Mouse (Mus musculus): ENCODE data around the gene Lyl1.
A peak's percentile ranks its signal among the peaks of the same experiment; 100 is the strongest.

Lyl1 gene

DNA sequence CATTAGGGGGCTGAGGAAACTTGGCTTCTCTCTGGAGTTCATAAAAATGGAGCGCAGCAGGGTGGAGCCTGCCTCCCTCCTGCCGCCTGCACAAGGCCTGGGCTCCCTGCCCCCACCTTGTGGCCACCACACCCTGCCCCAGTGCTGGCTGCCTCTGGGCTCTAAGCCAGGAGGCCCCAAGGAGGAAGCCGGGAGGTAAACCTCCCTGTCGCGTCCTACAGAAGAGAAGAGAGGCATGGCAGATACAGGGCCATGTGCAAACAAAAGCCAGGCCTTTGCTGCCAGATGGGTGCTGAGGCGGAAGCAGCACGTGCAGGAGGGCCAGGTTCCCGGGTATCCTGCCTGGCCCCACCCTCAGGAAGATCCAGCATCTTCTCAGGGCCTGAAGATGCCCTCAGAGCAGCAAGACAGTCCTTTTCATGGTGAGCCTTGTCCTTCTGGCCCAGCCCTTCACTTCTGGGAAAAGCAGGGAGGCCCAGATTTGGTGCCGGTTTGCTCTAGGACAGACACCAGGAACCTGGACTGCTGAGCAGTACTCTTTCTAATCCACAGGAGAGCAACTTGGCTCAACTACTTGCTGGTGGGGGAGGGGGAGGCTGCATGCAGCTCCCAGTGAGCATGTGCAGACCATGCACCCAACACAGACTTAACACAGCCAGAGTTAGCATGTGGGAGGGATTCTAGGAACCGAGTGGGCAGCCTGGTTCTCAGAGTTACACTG, 21.8 kb downstream of the Lyl1 start, which contains the start of gene G430095P16Rik:
TSS of gene G430095P16Rik (plus strand) at position 158 of the 721 bp plus-strand sequence.
- peak; percentile 77 to 90 for DNase-seq

DNA sequence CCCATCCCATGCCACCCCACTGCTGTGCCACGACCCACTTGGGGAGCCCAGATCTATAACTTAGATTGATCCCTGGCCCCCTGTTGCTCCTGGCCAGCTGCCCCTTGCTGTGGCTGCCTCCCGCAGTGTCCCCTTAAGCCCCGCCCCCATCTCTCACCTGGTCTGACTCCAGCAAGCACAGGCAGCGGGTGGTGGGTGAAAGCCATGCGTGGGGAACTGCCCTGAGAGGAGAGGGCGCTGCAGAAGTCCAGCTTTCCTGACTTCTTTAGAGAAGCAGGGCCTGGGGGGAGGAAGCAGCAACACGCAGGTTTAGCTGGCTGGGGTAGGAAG, 22.3 kb downstream of the Lyl1 start:
- peak; percentile 62 to 79 for DNase-seq

DNA sequence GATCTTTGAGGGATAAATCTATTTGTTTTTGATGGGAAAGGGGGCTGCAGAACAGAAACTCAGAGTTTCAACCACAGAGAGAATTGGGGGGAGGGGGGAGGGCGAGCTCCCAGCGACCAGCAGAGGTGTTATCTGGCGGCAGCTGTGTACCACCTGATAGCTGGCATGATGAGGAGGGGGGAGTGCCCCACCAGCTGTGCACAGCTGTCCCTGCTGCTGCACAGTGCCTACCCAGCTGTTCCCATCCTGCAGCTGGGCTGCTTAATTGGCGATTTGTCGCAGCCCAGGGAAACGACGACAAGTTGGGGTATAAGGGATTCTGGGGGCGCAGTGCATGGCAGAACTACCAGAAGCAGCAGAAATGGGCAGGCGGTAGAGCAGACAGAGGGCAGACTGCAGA, 23.4 kb downstream of the Lyl1 start:
- DNase-seq, result no peak

DNA sequence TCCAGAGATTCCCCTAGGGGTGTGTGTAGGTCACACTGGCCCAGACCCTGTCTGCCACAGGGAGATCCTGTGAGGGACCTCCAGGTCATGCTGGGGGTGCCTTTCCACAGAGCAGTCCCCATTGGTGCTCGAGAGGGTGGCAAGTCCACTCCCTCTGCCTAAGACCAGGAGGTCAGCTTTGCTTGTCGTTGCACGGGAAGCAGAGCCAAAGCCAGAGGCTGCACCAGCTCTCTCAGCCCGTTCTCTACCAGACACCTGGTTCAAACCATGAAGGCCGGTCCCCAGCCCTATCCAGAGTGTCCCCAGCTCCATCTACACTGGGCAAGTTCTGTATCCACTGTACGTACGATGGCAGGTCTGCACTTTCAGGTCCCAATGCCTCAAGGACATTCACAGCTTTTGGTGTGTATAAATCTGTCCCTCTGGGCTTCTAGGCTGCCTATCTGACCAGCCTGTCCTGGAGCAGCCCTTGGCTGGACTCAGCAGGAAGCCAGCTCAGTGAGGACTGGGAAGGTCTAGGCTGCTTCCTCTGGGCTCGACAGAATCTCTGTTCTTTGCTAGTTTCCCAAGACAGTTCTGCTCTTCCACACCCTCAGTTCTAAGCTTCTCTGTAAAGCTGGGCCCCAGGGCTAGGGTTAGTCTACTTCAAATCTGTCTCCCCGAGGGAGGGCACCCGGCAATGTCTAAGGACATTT, 24.1 kb downstream of the Lyl1 start:
- DNase-seq, result no peak

DNA sequence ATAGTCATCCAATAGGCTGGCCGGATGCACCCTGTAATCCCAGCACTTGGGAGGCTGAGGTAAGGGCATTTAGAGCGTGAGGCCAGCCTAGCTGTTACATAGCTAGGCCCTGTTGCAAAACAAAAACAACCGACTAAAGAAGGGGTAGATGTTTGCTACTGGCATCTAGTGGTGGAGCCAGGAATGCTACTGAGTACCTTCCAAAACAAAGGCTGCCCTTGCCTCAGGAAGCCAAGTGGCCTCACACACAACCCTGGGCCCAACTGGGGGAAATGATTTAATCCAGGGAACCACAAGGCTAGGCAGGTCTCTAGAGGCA, 24.6 kb downstream of the Lyl1 start:
- peak; percentile 68 to 69 for DNase-seq

DNA sequence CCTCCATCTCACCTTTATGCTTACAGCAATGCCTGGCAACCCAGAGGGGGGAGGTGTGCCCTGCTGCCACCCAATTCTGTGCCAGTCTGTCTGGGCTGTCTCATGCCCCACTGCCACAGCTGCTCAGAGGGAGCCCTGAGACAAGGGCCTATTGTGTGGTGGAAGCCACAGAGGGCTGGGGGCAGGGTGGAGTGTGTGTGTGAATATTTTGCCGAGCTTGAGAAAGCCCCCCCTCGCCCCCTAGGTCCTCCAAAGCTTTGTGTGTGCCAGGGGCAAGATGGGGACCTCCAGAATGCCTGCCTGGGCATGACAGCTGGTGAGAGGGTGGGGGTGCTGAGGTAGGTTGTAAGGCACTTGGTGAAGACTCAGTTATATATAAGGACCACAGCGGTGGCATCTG, 27.2 kb downstream of the Lyl1 start:
- no peak for DNase-seq

DNA sequence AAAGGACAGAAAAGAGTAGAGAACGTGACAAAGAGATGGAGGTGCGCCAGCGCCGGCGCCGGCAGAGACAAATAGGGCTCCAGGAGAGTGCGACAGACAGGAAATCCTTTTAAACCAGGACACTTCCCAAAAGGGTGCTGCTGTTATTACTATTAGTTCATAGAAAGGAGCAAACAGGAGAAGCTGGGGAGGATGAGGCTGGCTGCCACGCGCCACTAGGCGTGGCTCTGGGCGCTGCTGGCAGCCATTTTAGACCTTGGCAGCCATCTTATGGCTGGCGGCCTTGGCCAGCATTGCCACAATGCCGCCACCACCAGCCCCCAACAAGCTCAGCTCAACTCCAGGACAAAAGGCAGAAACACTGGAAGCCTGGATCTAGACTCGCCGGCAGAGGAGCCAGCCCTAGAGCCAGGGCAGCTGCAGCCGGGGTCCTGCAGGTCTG, 28.7 kb downstream of the Lyl1 start:
- peak; percentile 59 to 76 for DNase-seq

DNA sequence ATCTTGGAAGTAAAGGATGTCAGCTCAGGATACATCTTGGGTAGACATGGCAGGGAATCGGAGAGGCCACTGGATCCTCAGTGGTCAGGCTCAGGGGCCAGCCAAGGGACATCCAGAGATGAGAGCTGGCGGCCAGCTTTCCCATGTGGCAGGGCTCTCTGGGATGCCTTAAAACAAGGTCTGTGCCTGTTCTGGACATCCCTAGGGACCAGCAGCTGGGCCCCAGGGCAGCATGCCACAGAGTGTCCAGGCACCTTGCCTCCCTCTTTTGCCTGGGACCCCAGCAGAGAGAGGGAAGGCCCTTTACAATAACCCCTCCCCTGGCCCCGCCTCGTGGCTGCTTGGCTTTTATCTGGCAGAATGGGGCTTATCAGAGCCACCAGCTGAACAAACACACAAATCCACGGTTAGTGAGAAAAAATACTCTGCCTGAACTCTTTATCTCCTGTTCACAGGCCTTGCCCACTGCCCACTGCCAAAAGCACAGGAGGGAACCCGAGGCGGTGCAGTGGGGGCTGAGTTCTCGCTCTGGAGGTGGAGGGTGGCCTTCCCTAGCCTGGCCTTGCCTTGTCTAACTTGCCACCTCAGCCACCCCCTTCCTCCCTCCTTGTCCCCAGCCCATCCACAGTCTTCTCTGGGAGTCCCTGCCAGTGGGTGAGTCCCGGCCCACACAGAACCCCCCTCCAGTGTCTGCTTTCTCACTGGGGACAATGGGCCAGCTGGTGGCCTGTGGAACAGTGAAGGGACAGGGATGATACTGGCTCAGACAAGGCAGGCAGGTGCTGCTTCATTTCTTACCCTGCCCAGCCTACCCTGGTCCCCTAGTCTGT, 29.5 kb downstream of the Lyl1 start:
- DNase-seq, result no peak

DNA sequence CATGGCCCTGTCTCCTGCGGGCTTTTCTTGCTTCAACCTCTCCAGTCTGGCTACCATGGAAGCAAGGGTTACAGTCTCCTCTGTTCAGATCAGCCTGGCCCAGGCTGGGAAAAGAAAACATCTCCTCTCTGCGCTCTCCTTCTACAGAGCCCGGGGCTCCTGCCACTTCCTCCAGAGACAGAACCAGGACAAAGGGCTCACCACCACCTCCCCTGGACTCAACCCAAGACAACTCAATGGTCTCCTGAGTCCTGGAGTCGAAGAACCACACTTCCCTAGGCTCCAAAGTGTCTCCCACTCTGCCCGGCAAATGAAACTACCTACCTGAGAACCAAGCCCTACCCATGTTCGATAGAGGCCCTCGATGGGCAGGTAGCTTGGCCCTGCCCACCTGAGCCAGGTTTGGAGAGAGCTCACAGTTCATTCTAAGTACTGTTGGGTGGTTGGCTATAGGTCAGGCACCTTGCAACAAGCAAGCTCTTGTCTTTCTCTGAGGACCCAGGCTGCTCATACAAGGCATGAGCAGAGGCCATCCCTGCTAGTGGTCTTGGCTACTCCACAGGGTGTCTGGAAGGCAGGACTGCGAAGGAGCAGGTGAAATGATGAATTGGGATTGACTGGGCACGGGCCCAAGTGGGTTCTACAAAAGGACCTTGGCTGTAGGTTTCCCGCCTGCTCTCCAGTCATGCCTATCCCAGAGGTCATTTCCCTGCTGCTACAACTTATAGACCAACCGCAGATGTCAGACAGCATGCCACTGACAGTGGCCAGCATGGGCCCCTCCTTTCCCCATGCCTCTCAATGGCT, 30.3 kb downstream of the Lyl1 start:
- DNase-seq, result no peak

DNA sequence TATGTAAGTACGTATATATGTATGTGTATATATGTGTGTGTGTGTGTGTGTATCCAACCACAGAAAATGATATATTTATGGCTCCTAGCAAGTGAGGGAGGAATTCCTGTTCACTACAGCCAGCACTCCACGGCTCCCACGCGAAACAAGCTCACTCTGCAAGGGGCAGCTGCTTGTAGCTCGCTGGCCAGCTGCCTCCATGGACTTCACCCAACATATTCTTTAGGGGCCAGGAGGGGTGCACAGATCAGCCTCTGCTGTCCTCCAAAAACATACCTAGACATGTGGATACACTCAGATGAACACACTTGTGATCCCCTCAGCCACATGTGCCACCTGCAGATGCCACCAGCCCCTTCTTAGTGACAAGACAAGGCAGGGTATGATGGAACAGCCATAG, 31.3 kb downstream of the Lyl1 start:
- no peak for DNase-seq

DNA sequence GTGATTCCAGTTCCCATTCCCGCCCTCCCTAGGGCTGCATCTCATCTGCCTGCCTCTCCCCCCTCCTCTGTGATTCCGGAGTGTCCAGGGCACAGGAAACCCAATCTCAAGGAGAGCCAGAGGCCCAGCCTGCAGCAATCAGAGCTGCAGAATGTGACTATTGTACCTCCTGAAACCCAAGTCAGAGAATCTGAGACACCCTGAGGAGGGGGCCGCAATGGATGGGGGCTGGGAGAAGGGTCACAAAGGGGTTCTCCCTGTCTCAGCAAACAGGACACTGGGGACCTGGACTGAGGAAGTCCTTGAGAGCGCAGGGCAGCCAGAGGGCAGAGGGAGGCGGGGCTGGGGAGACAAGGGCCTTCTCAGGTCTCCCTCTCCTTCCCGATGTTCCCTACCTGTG, 31.7 kb downstream of the Lyl1 start:
- DNase-seq, result peak in 1 of 2 experiments; percentile 39

DNA sequence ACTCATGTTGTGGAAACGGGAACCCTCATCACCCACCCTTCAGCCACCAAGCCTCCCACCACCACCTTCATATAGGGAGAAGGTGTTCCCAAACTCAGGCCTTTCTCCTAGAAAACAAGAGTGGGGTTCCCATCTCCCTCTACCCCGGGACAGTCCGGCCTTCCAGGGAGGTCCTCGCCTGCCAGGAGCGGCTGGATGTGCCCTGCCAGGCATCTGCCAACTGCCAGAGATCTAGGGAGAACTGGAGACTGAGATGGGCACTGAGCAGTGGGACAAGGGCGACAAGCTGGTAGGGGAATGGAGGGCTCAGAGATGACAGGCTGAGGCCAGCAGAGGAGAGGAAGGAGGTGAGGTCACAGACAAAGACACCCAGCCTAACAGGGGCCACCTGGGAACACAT, 32.7 kb downstream of the Lyl1 start:
- no peak for DNase-seq

DNA sequence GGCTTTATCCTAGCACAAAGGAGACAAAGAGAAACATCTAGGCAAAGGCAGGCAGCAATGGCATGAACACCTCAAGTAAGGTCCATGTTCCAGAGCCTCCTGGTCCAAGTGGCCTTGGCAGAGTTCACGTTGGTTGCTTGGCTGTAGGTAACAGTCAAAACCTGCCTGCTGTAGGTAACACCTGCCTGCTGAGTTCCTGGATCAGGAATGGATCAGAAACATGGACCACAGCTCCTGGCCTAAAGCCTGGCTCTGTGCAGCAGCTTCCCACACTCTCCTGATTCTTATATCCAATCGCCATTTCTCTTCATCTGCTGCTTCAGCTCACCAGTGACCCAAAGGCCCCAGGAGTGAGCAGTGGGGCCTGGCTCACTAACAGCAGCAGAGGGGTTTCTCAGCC, 33.4 kb downstream of the Lyl1 start:
- no peak for DNase-seq

DNA sequence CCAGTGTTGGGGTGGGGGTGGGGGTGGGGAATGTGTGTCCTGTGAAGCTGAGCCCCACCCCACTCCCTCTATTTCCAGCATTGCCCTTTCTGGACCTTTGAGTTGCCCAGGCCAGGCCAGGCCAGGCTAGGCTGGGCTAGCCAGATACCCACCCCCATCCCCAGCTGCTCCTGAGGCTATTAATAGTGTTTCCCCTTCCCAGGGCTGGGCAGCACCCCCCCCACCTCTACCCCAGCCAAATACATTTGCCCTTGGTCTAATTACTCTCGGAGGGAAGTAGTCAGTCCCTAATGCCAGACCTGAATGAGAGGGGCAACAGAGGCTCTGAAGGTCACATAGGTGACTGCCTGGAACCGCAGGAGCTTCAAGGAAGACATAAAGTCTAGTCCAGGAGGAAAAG, 34.3 kb downstream of the Lyl1 start:
- no peak for DNase-seq

DNA sequence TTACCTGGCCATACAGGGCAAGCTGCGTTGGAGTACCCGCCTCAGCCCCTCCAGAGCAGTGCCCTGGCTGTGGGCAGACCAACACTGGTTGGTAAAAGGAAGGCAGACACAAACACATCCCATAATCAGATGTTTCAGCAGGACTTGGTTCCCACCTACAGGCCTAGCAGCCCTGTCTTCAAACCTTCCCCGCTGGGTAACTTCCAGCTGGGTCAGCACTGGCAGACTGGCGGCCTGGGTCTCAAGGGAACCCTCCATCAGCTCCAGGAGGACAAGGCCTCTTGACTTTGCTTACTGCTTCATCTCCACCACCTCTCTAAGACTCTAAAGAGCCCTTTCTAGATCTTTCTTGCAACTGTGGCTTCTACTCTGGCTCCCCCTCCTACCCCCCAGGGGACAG, 35.3 kb downstream of the Lyl1 start:
- no peak for DNase-seq

DNA sequence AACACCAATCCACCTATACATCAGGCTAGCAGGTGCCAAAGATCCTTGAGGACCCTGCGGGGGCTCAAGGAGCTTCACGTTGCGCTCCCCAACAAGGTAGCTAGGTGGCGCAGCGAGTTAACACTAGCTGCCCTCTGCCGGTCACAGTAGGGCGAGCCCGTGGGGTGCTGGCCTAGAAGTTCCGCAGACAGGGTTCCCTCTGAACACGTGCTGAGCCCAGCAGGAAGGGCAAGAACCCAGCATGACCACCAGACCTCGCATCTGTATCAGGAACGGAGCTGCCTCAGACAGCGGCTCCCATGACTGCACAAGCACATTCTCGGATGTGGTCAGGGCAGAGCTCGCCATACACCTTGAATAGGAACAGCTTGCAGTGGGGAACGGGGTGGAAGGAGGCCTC, 36.4 kb downstream of the Lyl1 start:
- DNase-seq, result peak; percentile 89

DNA sequence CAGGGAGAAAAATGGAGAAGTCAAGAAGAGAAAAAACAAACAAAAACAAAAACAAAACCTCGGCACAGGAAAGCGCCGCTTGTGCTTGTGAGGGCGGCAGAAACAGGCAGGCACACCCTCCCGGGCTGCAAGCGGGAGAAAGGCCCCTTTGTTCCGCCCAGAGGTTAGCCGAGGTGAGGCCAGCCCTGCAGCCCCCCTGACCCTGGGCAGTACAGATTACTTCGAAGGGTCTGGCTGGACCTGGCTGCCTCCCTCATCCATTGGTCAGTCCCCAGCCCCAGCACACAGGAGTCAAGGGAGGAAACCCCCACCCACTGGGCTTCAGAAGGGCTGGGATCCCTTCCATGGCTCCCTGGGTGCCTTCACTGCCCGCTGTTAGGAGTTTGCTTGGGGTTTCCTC, 37.0 kb downstream of the Lyl1 start:
- no peak for DNase-seq

DNA sequence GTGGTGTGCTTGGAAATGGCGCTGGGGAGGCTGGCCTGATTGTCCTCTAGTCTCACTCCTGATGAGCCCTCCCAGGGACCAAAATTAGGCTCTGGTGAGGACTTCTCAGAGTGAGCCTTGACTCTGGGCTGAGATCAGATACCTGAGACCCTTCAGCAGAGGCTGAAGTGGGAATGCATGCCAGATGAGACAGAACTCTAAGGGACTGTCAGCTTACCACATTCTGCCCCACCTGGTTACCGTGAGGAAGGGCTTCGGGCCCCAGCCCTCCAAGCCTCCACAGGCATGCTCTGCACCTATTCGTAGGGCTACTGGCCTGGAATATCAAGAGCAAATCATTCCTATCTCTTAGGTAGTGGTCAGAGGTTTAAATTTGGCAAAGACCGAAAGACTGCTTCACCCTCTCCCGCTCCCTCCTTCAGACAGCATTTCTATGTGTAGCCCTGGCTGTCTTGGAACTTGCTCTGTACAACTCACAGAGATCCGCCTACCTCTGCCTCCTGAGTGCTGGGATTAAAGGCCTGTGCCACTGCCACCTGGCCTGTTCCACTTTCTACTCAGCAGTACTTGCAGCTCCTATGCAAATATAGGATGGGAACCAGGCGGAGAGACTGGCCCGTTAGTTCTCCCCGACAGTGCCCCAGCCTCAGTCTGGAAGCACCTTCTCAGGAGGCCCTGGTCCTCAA, 37.6 kb downstream of the Lyl1 start:
- DNase-seq, result no peak

DNA sequence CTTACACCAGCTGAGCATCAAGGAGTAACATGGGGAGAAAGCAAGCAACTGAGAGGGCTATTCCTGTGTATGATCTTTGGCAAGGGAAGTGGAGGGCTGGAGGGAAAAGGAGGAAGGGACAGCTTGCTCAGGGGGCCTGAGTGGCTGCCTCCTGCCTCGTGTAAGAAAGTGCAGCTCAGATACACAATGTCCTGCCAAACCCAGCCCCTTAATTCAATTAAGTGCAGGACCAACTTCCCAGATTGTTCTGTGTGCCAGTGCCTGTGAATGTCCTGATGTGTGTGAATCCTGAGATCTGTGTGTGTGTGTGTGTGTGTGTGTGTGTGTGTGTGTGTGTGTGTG, 38.1 kb downstream of the Lyl1 start:
- DNase-seq, result no peak

DNA sequence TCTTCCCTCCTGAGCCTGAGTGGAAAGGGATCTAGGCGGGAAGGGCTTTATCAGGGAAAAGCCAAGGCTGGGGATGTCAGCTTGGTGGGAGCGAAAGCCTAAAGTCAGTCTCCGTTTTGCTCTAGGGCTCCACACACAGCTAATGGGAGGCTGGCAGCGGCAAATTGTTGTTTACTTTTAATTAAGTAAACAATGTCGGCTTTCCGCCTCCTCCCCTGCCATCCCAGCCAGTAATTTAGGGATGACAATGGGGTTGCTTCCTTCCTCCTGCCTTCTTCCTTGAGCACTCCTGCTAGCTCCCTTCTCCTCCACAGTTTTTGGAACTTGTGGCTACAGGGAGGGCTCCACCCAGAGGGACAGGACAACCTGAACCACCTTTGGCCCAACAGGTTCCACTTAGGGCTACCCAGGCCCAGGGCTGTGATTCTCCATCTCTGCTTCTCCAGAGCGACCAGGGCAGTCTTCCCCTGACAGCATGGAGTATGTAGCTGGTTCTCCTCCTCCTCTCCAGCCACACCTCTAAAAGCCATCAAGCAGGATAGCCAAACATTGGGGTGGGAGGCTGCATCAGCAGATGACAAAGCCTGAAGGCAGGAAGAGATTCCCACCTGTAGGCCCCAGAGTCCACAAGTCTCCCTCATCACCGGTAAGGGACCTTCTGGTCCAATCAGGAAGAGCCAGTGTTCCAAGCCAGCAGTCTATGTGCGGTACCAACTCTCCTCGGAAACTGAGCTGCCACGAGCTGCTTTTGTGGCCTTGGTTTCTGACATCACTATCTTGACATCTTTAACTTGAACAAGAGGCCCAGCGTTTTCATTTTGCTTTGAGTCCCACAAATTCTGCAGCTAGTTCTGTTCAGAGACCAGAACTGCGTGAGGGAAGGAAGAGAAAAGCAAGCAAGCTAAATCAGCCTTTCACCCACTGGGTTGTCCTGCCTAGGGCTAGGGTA, 39.9 kb downstream of the Lyl1 start:
- DNase-seq, result no peak

Measured in kidney, postnatal 25 days (tissue).